Mouse (Mus musculus) ES-Bruce4 (cell line): ENCODE measurements at regions not wholly inside any gene's neighbourhood (a gene's known extent, or its start where the extent isn't known, plus 50 kb on each side); places are given as distances from the start of the nearest gene placed in this dataset.

Experiments
- CTCF ChIP-seq: IDR thresholded peaks from one replicate; pipeline ENCODE4 v1.8.1; 2011; ENCODE audit warnings: low read depth, low read length
- POLR2A ChIP-seq: IDR thresholded peaks from one replicate; pipeline ENCODE4 v1.8.1; 2011; ENCODE audit warnings: low read length; ENCODE audit not compliant: insufficient read depth

DNA sequence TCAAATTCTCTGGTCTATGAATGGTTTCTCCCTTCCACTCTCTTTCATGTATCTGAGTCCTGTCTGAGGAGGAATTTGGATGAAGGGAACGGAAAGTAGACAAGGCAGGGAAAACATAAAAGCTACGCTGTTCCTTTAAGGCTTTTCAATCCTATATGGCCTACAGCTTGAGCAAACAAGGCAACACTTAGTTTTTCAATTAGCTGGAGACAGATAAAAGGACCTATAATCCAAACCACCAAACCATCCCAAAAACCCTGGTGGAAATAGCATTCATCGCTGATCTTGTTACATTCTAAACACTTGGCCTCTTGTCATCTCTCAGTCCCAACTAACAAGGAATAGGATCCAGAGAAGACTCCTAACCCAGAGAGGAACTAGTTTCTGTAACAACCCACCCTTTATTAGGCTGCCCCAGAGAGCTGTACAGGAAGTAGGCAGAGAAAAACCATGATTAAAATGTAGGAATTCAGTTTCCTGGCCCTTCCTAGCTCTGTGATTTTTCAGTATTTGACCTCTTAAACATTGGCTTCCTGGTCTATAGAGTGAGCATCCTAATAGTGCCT is 78.4 kb upstream of the Fbxo11 start:
- TF ChIP-seq CTCF (no peak), POLR2A (no peak)
